Mouse (Mus musculus): ENCODE data around the gene Mr1.

GRCm38 (mm10) chr1:155191671-155192070 lies 45.1 kb upstream of the Mr1 start:
- TF ChIP-seq MAX (IDR thresholded peaks at IDR 0.05; ENCODE audit: low read depth) (no peak), POLR2A (IDR thresholded peaks at IDR 0.05; ENCODE audit: insufficient read length, low read depth) (no peak), MYOG (IDR thresholded peaks at IDR 0.05; ENCODE audit: control insufficient read depth in 1 of 3, insufficient read depth in 1 of 3, insufficient read length in 2 of 3, low read depth in 2 of 3) (no peak), MYOD1 (IDR thresholded peaks at IDR 0.05; ENCODE audit: control insufficient read depth in 1 of 3, insufficient read length in 2 of 3, low read depth in 2 of 3) (no peak), USF1 (IDR thresholded peaks at IDR 0.05; ENCODE audit: low read depth) (no peak), POLR2AphosphoS2 (IDR thresholded peaks at IDR 0.05; ENCODE audit: insufficient read length, low read depth) (no peak), REST (IDR thresholded peaks at IDR 0.05; ENCODE audit: insufficient read depth, insufficient read length) (no peak), E2F4 (IDR thresholded peaks at IDR 0.05; ENCODE audit: insufficient read depth) (no peak), TCF12 (IDR thresholded peaks at IDR 0.05; ENCODE audit: insufficient read depth, poor library complexity, severe bottlenecking) (no peak), TCF3 (IDR thresholded peaks at IDR 0.05; ENCODE audit: insufficient read length, low read depth) (no peak)
